Mouse (Mus musculus) heart, adult 11 months (tissue): ENCODE measurements around the gene Mobp.

ENCODE experiments used
- DNase-seq: peaks from one replicate; pipeline ENCODE4 v3.0.0; 2022

Mobp gene

GRCm38 (mm10) chr9:120135454-120135853, 14.1 kb upstream of the Mobp start:
- no peak for DNase-seq

DNA sequence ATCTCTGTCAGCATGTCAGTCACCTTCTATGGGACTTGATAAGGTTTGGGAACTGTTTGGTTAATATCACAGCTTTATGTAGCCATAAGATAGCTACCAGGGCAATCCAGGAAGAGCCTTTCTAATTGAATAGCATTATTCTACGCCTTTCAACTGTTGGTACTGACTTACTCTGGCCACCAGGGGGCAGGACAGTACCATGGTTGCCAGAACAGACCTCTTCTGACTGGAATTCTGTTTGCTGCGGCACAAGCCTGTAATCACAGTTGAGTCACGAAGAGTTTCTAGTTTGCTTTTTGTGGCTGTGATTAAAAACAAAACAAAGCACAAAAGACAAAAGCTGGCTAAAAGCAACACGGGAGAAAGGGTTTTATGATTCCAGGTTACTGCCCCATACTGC, 8.9 kb upstream of the Mobp start:
- no peak for DNase-seq

DNA sequence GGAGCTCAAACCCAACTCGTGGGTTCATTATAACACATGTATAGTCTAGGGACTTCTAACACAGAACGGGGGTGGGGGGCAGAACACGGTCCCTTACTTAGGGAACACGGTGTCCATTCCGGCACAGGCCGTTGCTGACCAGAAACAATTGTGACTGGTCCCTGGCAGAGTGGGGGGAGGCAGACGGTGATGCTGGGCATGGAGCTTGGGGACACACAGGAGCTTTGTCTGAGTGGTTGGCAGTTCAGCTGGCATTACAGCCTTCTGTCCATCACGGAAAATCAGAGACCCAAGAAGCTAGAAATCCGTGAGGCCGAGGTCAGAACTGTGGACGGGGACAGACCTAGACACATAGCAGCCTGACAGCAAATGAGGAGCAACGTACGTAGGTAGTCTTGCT, 5.0 kb upstream of the Mobp start:
- no peak for DNase-seq

GRCm38 (mm10) chr9:120151152-120151551, 1.6 kb downstream of the Mobp start:
- DNase-seq = no peak

- DNase-seq = no peak
Observed at GRCm38 (mm10) chr9:120151906-120152399, 2.4 kb downstream of the Mobp start.

GRCm38 (mm10) chr9:120158047-120158446, 8.5 kb downstream of the Mobp start:
- DNase-seq = no peak

- DNase-seq = no peak
Observed at GRCm38 (mm10) chr9:120163862-120164261, 14.4 kb downstream of the Mobp start.

DNA sequence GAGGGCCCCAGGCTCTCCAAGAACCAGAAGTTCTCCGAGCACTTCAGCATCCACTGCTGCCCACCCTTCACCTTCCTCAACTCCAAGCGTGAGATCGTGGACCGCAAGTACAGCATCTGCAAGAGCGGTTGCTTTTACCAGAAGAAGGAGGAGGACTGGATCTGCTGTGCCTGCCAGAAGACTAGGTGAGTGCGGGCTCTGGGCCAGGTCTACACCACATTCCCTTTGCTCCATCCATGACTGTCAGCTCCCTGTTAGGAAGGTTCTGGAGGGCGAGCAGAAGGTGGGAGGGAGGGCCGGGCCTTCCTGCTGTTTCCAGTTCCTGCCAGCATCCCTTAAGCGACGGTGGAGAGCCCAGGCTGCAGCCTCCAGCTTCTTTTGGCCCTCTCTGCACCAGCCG, 18.3 kb downstream of the Mobp start:
- no peak for DNase-seq

DNA sequence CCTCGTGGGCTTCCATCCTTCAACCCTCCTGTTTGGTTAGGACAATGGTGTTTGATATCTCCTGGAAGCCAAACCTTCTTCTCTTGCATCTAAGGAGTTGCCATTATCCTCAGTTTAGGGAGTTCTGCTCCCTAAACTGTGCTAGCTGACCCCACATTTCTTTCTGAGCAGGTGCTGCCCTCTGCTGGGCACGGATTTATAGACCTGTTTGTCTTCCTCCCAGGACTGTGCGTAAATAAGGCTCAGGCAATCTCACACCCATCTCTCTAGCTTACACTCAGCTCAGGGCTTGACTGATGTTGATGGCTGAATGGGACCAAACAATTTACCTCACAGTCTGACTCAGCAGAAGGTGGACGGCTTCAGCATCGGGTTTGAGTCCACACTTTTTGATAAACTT, 21.8 kb downstream of the Mobp start:
- peak; percentile 79 for DNase-seq

DNA sequence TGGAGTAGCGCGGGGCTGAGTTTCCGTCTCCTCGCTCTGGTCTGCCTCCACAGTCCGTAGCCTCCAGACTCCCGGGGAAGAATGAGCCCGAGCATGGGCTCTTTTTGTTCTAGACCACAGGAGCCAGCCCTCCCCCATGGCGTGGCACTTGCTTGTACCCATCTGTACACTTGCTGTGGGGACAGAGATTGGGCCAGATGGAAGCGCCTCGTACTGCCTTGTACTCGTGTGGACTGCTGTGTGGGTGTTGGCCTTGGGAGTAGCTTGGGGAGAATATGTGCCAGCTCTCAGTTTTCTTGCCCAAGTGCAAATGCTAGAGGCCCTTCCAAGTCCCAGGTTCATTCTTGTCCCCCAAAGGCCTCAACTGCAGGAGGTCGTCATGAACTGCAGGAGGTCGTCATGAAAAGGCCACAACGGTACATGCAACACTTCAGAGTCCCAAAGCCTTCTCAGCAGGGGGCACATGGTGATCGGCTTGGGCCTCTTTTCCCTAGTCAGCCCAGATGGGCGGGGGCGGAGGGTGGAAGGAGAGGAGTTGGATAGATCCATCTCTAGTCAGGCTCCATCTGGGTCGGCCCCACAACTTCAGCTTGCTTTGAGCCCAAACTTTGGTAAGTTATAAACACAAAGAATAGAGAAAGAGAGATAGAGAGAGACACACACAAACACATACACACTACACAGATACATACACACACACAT, 25.1 kb downstream of the Mobp start:
- DNase-seq = no peak

DNA sequence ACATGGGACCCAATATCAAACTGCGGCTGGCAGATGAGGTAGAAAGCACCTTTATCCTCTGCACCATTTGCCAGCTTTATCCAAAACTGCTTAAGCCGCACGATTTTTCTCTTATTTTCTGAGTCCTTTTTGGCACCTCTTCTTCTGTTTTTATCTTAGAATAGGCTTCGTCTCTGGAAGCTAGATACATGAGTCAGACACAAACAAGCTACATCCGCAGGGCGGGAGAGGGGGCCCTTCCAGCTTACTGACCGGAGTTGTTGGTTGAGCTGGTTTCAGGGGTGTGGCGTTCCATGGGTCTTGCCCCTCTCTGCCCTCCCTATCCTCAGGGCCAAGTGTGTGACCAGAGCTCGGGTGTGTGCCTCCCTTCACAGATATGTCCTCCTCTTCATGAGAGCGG, 29.3 kb downstream of the Mobp start:
- DNase-seq = no peak

- peak; percentile 91 for DNase-seq
Observed at GRCm38 (mm10) chr9:120184499-120184898, 35.0 kb downstream of the Mobp start.

- DNase-seq = peak; percentile 62
Observed at GRCm38 (mm10) chr9:120186856-120187255, 37.3 kb downstream of the Mobp start.

DNA sequence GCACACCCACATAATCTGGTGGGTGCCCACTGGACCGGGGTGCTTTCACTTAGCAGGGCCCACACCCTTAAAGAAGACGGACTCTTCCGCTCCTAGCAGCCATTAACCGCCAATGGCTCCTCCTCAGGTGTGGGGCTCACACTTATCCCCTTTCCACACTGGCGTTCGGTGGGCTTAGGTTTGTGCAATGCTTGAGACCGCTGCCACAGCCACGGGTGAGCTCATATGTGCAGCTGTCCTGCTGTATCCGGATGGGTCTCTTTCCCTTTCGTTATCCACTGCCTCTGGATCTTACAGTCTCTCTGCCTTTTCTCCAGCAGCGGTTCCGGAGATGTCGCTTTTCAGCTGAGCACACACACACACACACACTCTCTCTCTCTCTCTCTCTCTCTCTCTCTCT, 41.4 kb downstream of the Mobp start:
- DNase-seq = no peak

- DNase-seq = no peak
Observed at GRCm38 (mm10) chr9:120191362-120192098, 42.0 kb downstream of the Mobp start.

GRCm38 (mm10) chr9:120192742-120193141, 43.2 kb downstream of the Mobp start:
- DNase-seq = no peak

GRCm38 (mm10) chr9:120200873-120201272, 51.4 kb downstream of the Mobp start:
- no peak for DNase-seq

DNA sequence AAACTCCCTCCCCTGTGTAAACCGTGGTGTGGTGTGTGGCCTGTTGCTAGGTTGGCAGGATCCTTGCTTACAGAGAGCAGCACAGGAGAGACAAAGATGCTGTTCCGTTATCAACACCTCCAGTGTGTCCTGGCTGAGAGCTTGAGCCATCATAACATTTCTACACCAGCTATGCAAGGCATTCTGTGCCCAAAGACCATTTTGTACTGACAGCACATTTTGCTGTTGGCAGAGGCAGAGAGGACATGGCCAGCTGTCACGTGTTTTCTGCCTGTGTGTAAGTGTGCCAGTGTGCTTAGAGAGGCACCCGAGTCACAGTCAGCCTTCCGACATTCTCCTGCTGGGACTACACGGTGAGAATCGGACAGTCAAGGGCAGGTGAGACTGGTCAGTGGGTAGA, 52.2 kb downstream of the Mobp start:
- peak; percentile 94 for DNase-seq

DNA sequence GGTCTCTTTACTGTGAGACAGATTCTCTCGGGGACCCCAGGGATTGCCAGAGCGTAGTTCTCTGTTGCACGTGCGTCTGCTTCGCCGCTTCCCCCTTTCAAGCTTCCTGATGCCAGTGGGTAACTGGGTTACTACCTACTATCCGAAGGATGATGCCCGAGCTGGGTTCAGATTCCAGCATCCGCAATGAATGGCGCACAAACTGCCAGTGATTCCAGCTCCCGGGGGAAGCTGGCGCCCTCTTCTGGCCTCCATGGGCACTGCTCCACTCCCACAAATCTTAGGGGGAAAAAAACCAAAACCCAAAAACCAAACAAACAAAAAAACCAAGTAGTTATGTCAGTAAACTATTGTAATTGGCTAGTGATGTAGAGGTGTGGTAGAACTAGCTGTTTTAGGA, 53.2 kb downstream of the Mobp start:
- no peak for DNase-seq

DNA sequence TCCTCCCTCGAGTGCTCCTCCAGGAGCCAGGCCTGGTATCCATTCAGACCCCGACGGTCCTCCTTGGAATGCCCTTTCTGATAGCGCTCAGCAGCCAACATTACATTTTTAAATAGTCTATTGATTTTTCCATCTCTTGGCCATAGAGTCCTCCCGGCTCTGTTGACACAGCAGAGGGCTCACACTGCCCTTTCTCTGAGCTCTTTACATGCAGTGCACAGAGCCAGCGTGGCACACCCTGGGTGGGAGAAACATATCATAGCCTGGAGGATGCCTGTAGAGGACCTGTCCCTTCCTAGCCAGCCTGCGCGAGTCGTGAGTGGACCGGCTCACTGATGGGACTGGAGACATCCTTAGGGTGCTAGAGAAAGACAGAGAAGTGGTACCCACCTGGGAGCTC, 54.4 kb downstream of the Mobp start:
- no peak for DNase-seq

DNA sequence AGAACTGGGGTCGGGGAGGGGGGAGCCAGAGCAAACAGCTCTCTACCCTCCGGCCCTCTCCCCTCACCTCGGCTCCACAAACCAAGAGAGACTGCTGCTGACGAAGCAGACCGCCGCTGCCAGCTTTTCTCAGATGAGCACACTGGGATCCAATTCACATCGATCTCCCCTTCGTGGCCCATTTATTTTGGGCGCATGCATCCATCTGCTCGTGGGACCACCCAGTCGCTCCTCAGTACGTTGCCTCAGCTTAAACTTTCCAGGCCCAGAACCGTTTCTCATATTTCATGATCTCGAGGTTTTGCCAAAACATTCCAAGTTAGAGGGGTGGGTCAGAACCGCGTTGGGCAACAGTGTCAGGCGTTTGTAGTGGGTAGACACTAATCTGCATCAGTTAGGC, 57.4 kb downstream of the Mobp start:
- no peak for DNase-seq

- DNase-seq = no peak
Observed at GRCm38 (mm10) chr9:120210068-120210467, 60.6 kb downstream of the Mobp start.

- DNase-seq = peak; percentile 92
Observed at GRCm38 (mm10) chr9:120210865-120211264, 61.4 kb downstream of the Mobp start.

GRCm38 (mm10) chr9:120212936-120213335, 63.4 kb downstream of the Mobp start:
- no peak for DNase-seq
